Mouse (Mus musculus) cortical plate, adult 2 months (tissue): ENCODE results near the gene Gba. TPM values are rescaled to one million over a fixed set of nuclear protein-coding genes. Genes with fewer than 3 reads are reported as not detected.
A peak's percentile ranks its signal among the peaks of the same experiment; 100 is the strongest.
"Not testable (repeated sequence)": the region's sequence is repeated elsewhere in the genome, so short reads cannot be mapped to it uniquely, and the experiment has no call there.

Experiments
- H3K27ac ChIP-seq: fragments of 200-500 bp; 2 replicates; pipeline ENCODE4 v1.5.1; 2012; ENCODE audit warnings: low read length, control low read depth, inconsistent platforms; ENCODE audit not compliant: insufficient read depth
- H3K4me1 ChIP-seq: fragments of 200-500 bp; 2 replicates; pipeline ENCODE4 v1.6.1; 2011; ENCODE audit warnings: low read length; ENCODE audit not compliant: control insufficient read depth, insufficient read depth
- H3K4me3 ChIP-seq: fragments of 200-500 bp; 2 replicates; pipeline ENCODE4 v1.5.1; 2011; ENCODE audit warnings: mild to moderate bottlenecking, low read length, control low read depth; ENCODE audit not compliant: insufficient read depth
- CTCF ChIP-seq: fragments of 200-500 bp; IDR thresholded peaks from 2 replicates; pipeline ENCODE4 v1.5.1; 2011; ENCODE audit warnings: mild to moderate bottlenecking, control low read depth, low read length; ENCODE audit not compliant: insufficient read depth; ENCODE audit errors: extremely low read depth
- POLR2A ChIP-seq: fragments of 200-500 bp; IDR thresholded peaks from 2 replicates; pipeline ENCODE4 v1.6.1; 2011; ENCODE audit warnings: mild to moderate bottlenecking, low read length, control low read depth; ENCODE audit not compliant: insufficient read depth; ENCODE audit errors: extremely low read depth
- polyA plus RNA-seq: library from polyadenylated mRNA; depleted of rRNA; stranded (reverse); fragments of >200 nt; gene quantifications from 2 replicates; pipeline ENCODE4 v1.2.3, GENCODE M21; 2012; rRNA removed

Gba gene
- polyA plus RNA-seq, result 85.1 and 86.1 TPM in 2 replicates

DNA sequence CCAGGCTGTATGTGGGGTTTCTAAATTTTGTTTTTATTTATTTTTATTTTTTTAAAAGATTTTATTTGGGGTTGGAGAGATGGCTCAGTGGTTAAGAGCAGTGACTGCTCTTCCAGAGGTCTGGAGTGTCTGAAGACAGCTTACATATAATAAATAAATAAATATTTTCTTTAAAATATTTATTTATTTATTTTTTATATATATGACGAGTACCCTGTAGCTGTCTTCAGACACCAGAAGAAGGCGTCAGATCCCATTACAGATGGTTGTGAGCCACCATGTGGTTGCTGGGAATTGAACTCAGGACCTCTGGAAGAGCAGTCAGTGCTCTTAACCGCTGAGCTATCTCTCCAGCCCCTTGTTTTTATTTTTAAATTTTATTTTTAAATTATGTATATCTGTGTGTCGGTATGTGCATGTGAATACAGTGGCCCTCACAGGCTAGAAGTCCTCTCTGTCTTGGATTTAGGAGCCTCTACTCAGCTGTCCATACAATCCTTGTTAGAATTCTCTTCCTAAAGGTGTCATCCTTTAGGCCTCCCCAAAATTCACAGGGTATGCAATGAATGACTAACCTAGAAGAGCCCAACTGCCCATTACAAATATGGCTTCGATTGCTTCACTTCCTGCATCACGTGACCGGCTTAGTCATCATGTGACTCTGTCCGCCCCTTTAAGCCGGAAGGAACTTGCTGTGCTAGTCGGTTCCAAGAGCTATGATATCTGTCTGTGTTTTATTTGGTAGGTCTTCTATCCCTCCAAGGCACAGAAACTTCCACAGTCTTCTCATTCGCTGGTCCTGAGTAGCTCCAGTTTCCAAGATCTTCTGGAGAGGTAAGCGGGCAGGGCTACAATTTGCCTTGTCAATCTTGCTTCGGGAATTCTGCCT, at the start of gene Gba:
TSS of gene Gba (plus strand) at position 676 of the 889 bp plus-strand sequence.
- H3K4me1 ChIP-seq, result no peaks in the 10 kb centered on the region
- H3K27ac ChIP-seq, result no peak within 1 kb of the TSS
- TF ChIP-seq POLR2A (peak; percentile 64), CTCF (no peak)
- H3K4me3 ChIP-seq, result peak within 1 kb of the TSS; percentile 44

DNA sequence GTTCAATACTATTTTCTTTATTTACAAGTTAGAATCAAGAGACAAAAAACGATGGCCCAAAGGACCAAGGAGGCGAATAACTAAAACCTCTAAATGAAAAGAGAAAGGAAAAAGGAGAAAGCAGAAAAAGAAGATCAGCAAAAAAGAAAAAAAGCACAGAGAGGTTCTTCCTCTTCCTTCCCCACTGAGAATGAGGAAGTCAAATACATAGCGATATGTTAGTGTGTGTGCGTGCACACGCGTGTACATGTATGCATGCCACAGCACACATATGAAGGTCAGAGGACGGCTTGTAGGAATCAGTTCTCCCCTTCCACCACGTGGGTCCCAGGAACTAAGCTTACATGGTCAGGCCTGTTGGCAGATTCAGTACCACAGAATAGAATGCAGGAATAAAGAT, 45.8 kb upstream of the Gba start:
- Histone ChIP-seq H3K4me1 (peaks cover 3% of the 10 kb centered on the region; the same call in 1 of the 2 replicates), H3K4me3 (no peak overlapping the region), H3K27ac (no peak overlapping the region)
- TF ChIP-seq POLR2A (no peak), CTCF (no peak)

- Histone ChIP-seq H3K27ac (no peak overlapping the region), H3K4me1 (peaks cover 3% of the 10 kb centered on the region), H3K4me3 (peak overlapping the region; percentile 41)
- TF ChIP-seq CTCF (no peak), POLR2A (0 out of 2 replicates have a peak, but pooled peaks have one; percentile 8)
Measured at GRCm38 (mm10) chr3:89158651-89159050, 44.1 kb upstream of the Gba start.

DNA sequence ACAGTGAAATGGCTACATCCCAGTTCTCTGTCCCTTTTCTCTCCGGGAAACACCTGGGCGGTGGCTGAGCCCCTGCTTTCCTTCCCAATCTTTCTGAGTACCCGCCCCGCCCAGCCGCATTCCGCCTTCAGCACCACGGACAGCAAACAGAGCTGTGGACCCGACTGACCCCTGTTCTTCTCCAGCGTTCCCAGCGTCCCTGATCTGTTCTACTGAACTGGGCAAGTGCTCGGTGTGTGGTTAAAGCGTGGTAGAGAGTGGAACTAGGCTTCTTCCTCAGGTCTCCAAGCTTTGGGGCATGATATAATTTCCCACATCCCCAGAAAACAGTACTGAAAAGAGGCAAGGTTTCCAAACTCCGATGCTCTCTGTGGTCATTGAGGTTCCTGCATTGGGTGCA, 43.5 kb upstream of the Gba start:
- Histone ChIP-seq H3K4me3 (peak overlapping the region; percentile 41), H3K27ac (no peak overlapping the region), H3K4me1 (peaks cover 5% of the 10 kb centered on the region)
- TF ChIP-seq CTCF (no peak), POLR2A (no peak)

DNA sequence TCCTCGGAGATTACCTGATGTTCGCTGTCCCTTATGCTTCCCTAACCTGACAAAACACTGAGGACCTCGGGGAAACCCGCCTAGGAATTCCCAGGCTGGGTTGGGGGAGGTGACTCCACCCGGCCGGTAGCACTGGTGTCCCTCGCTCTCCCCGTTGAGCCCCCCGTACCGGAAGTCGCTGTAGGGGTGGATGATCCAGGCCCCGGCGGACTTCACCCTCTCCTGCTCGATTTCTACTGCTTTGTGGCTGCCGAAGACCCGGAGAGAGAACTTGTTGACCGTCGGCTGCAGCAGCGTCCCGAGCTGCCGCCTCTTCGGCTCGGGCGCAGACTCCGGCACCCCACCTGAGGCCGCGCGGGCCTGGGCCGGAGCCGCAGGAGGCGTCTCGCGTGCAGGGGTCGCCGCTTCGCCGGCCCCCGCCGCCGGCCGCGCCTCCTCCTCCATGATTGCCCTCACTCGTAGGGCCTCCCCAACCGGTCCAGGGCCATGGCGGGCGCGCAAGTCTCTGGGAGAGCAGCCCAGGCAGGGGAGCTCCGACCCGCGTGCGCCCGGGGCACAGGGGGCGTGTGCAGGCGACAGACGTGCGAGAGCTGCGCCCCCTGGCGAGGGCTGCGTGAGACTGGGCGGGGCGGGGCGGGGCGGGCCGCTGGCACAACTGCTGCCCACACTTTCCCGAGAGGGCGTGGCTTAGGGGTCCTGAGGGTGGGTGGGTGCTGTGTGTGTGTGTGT, 42.9 kb upstream of the Gba start, which contains the start of gene Hcn3:
TSS of gene Hcn3 (minus strand) at position 581 of the 729 bp plus-strand sequence.
- peaks cover 5% of the 10 kb centered on the region for H3K4me1 ChIP-seq
- peak within 1 kb of the TSS; percentile 41 for H3K4me3 ChIP-seq
- H3K27ac ChIP-seq, result no peak within 1 kb of the TSS
- 0 out of 2 replicates have a peak, but pooled peaks have one; percentile 11 for TF ChIP-seq CTCF
- no peak for TF ChIP-seq POLR2A

DNA sequence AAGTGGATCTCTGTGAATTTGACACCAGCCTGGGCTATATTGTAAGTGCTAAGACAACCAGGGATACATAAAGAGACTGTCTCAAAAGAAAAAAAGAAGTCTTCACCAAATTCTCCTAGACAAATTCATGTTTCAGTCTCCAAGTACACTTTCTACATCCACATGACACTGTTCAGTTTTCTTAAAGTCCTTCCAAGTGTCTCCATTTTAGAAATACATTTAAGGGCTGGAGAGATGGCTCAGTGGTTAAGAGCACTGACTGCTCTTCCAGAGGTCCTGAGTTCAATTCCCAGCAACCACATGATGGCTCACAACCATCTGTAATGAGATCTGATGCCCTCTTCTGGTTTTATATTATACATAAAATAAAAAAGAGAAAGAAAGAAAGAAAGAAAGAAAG, 41.5 kb upstream of the Gba start:
- H3K4me1 ChIP-seq, result peaks cover 11% of the 10 kb centered on the region
- not testable (repeated sequence) for H3K27ac ChIP-seq

GRCm38 (mm10) chr3:89161786-89162185, 40.9 kb upstream of the Gba start:
- H3K27ac ChIP-seq, result no peak overlapping the region
- TF ChIP-seq CTCF (no peak), POLR2A (no peak)
- no peak overlapping the region for H3K4me3 ChIP-seq
- H3K4me1 ChIP-seq, result peaks cover 14% of the 10 kb centered on the region

More for the DNA sequence above, 41.5 kb upstream of the Gba start:
- H3K4me3 ChIP-seq, result not testable (repeated sequence)

DNA sequence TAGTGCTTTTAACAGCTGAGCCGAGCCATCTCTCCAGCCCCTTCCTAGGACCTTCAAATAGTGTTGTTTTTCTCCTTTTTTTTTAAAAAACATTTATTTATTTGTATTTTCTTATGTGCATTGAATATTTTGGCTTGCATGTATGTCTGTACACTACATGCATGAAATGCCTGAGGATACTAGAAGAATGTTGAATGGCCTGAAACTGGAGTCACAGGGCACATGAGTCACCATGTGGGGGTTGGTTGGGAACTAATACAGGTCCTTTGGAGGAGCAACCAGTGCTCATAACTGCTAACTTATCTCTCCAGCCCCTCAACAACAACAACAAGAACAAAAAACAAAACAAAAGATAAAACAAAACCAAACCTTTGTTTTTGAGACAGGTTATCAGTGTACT, 39.6 kb upstream of the Gba start:
- H3K27ac ChIP-seq, result no peak overlapping the region
- TF ChIP-seq CTCF, result no peak
- TF ChIP-seq POLR2A, result no peak
- H3K4me1 ChIP-seq, result peaks cover 13% of the 10 kb centered on the region
- H3K4me3 ChIP-seq, result no peak overlapping the region

- Histone ChIP-seq H3K4me1 (peaks cover 11% of the 10 kb centered on the region), H3K27ac (no peak overlapping the region), H3K4me3 (no peak overlapping the region; the same call in 1 of the 2 replicates)
- TF ChIP-seq CTCF (no peak), POLR2A (no peak)
Measured at GRCm38 (mm10) chr3:89163643-89164245, 39.0 kb upstream of the Gba start.
